Mouse (Mus musculus): ENCODE measurements around the gene Ttc9c.

DNA sequence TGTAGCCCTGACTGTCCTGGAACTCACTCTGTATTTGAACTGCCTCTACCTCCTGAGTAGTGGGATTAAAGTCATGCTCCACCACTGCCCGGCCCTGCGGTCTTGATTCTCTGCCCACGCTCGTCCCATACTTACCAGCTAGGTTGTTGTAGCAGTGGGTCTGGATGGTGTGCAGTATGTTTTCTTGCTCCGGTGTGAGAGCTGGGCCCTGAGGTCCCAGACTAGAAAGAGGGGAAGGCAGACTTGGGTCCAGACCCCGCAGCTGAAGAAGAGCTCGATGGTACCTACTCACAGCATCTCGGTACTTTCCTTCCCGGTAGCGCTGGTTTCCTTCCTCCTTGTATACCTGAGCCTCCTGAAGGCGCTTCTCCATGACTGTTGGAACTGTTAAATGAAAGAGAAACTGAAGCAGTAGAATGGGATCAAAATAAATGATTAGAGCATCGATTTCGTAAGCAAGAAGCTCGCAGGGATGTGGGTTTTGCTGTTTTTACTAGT lies 783 bp downstream of the Ttc9c start:
- no peak for TF ChIP-seq EP300 (IDR thresholded peaks at IDR 0.05; ENCODE audit: low read depth)
- TF ChIP-seq CTCF (IDR thresholded peaks at IDR 0.05; ENCODE audit: low read depth), result no peak
